Mouse (Mus musculus): ENCODE results near the gene Wfdc16.

Gene Wfdc16

DNA sequence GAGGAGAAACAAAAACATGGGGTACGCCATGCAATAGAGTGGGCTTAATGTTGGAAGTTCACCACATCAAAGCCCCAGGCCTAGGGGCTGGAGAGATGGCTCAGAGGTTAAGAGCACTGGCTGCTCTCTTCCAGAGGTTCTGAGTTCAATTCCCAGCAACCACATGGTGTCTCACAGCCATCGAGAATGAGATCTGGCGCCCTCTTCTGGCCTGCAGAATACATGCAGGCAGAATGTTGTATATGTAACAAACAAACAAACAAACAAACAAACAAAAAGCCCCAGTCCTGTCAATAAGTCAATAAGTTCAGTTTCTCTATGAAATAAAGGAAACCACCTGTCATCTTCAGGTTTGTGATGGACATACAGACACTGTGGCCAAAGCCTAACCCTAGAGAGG, 38.4 kb downstream of the Wfdc16 start:
- DNase-seq (ENCODE audit: low spot score in 2 of 2): no peak

DNA sequence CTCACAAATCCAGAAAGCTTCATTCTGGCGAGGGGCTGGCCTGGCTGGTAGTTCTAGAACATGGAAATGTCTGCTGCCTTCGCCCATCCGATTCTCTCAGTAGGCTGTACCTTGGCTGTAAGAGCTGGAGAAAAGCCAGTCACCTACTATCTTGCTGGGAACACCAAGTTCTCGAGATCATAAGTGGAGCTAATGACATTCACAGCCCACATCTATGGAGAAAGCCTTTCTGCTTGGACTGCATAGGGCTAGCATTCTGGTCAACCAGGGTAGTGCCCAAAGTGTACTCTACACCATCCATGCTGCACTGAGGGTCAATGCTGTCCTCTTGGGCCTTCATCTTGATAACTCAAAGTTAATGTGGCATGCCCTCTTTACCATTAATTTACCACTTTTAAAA, 45.1 kb downstream of the Wfdc16 start, which contains the start of gene Eppin:
Gene Eppin (minus strand): TSS at position 101 of the 400 bp plus-strand sequence.
- DNase-seq (ENCODE audit: low spot score in 2 of 2): no peak

DNA sequence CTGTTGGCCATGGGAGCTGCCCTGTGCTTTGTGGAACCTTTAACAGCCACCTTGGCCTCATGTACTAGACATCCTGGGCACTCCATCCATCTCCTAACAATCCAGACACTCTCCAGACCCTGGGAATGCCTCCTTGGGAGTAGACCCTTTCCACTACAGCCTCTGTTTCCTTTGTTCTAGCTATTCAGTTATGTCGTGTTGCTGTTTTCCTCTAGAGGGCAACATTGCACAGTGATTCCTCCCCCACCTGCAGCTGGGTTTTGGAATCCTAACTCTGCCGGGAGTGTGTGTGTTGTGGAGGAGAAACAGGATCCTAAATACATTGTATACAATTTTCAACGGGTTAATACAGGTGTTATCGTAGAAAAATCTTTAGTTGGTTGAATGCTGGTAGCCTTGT, 46.6 kb downstream of the Wfdc16 start:
- DNase-seq (ENCODE audit: low spot score in 2 of 2): no peak

DNA sequence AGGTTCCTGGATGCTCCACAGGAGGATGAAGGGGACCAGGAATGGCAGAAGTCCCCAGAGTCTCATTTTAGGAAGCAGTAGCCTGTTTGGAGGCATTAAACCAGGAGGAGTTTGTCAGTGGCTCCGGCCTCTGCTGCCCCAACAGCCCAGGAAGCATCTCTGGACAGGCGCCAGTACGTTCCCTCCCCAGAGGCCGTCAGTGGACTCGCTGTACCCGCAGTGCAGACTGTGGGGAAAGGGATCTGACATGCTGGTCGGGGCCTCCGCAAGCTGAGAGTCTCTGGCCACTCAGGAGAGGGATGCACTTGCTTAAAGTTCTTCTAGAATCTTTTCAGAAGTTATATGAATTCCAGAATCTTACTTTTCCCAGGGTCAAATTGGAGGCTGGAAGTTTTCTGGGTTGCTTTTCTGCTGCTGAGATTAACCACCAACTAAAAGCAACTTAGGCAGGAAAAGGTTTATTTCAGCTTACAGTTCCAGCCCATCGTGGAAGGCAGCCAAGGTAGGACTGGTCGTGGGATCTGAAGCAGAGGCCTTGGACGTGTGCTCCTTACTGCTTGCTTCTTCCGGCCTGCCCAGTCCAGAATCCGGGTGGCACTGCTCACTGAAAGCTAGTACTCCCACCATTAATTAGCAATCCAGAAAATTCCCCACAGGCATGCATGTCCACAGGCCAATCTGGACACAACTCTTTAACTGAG, 53.4 kb downstream of the Wfdc16 start, which contains the start of gene Wfdc6a:
Gene Wfdc6a (minus strand): TSS at position 423 of the 701 bp plus-strand sequence.
- peak in 1 of 2 experiments; percentile 19 for DNase-seq (ENCODE audit: low spot score in 2 of 2)
